Mouse (Mus musculus) neural tube, embryonic 12.5 days (tissue): Measurements from ENCODE around the gene Smc1a. TPM values are rescaled to one million over a fixed set of nuclear protein-coding genes. Genes with fewer than 3 reads are reported as not detected.
"Not testable (repeated sequence)": the region's sequence is repeated elsewhere in the genome, so short reads cannot be mapped to it uniquely, and the experiment has no call there.

Source experiments
- ATAC-seq: fragments of 200-750 bp; cut with Nextera tagmentation; 2 replicates; pipeline ENCODE4 v1.8.0; 2017; ENCODE audit warnings: low read depth, mild to moderate bottlenecking, moderate TSS enrichment, moderate library complexity; ENCODE audit not compliant: low FRiP score
- H3K27ac ChIP-seq: fragments of 300-500 bp; sonication (generic); 2 replicates; pipeline ENCODE4 v1.5.1; 2016
- H3K27me3 ChIP-seq: fragments of 300-500 bp; sonication (generic); replicated peaks from 2 replicates; pipeline ENCODE4 v1.6.1; 2016; ENCODE audit warnings: mild to moderate bottlenecking
- H3K36me3 ChIP-seq: fragments of 300-500 bp; sonication (generic); 2 replicates; pipeline ENCODE4 v1.6.1; 2016; ENCODE audit warnings: mild to moderate bottlenecking
- H3K4me1 ChIP-seq: fragments of 300-500 bp; sonication (generic); 2 replicates; pipeline ENCODE4 v1.6.1; 2016
- H3K4me2 ChIP-seq: fragments of 300-500 bp; sonication (generic); replicated peaks from 2 replicates; pipeline ENCODE4 v1.6.1; 2016; ENCODE audit warnings: mild to moderate bottlenecking
- H3K4me3 ChIP-seq: fragments of 300-500 bp; sonication (generic); 2 replicates; pipeline ENCODE4 v1.5.1; 2016
- H3K9ac ChIP-seq: fragments of 300-500 bp; sonication (generic); 2 replicates; pipeline ENCODE4 v1.6.1; 2016; ENCODE audit warnings: mild to moderate bottlenecking
- H3K9me3 ChIP-seq: fragments of 300-500 bp; sonication (generic); 2 replicates; pipeline ENCODE4 v1.6.1; 2016; ENCODE audit warnings: mild to moderate bottlenecking
- WGBS: fragments of 180-500 bp; shearing (Covaris S2); methylation state at CpG from one replicate; pipeline ENCODE4 v1.1.7; 2016; 5-methylcytosine and 5-hydroxymethylcytosine counted together
- polyA plus RNA-seq: library from polyadenylated mRNA; unstranded; fragments of >200 nt; fragmentation: Nextera tagmentation; extraction: Ambion mirVana; gene quantifications from 2 replicates; pipeline ENCODE4 v1.2.1, GENCODE M21; 2016

Smc1a gene
- polyA plus RNA-seq, 1 experiment from 2014 or later: 109 TPM

DNA sequence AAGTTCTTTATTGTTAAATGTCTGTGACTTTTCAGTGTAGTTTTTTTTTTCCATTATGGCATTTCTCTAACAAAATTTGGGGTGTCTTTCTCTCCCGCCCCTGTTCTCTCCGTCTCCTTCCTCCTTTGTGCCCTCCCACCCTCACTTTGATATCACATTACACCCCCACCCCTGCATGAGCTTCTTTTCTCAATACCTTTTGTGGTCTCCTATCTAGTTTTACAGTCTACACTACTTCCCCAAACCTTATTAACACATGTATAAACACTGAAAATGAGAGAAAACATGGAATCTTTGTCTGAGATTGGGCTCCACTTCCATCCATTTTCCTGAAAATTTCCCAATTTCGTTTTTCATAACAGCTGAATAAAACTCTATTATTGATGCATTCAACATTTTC, 36.3 kb downstream of the Smc1a start:
- 0 out of 2 replicates have a peak, but pooled peaks cover 6% of the 10 kb centered on the region for H3K27me3 ChIP-seq
- WGBS: 90% methylated on average over 3 of the region's 3 CpGs
- H3K9ac ChIP-seq: no peak overlapping the region
- H3K4me3 ChIP-seq: no peak overlapping the region
- no peaks in the 10 kb centered on the region for H3K4me1 ChIP-seq
- H3K4me2 ChIP-seq: no peak overlapping the region
- no peak for ATAC-seq
- peaks cover 3% of the 10 kb centered on the region; the same call in 1 of the 2 replicates for H3K36me3 ChIP-seq
- no peak overlapping the region for H3K27ac ChIP-seq
- H3K9me3 ChIP-seq: no peaks in the 10 kb centered on the region

- Histone ChIP-seq H3K4me2 (no peak overlapping the region), H3K36me3 (peaks cover 9% of the 10 kb centered on the region; the same call in 1 of the 2 replicates)
- WGBS: 90% methylated on average over 1 of the region's 1 CpGs
Measured at GRCm38 (mm10) chrX:152054094-152054493, 37.9 kb downstream of the Smc1a start.

GRCm38 (mm10) chrX:152065674-152066073, 49.4 kb downstream of the Smc1a start:
- Histone ChIP-seq H3K27ac (no peak overlapping the region), H3K36me3 (peaks cover 5% of the 10 kb centered on the region), H3K4me2 (no peak overlapping the region), H3K9ac (no peak overlapping the region), H3K4me1 (no peaks in the 10 kb centered on the region), H3K27me3 (peaks cover 9% of the 10 kb centered on the region; the same call in 1 of the 2 replicates), H3K4me3 (no peak overlapping the region), H3K9me3 (no peaks in the 10 kb centered on the region)
- WGBS: 80% methylated on average over 2 of the region's 2 CpGs
- ATAC-seq: no peak

More at GRCm38 (mm10) chrX:152054094-152054493, 37.9 kb downstream of the Smc1a start:
- Histone ChIP-seq H3K4me1 (no peaks in the 10 kb centered on the region), H3K4me3 (no peak overlapping the region), H3K9ac (no peak overlapping the region), H3K9me3 (no peaks in the 10 kb centered on the region), H3K27ac (no peak overlapping the region), H3K27me3 (0 out of 2 replicates have a peak, but pooled peaks cover 8% of the 10 kb centered on the region)
- no peak for ATAC-seq

GRCm38 (mm10) chrX:152067789-152068188, 51.6 kb downstream of the Smc1a start:
- no peak overlapping the region for H3K4me2 ChIP-seq
- no peak overlapping the region for H3K27ac ChIP-seq
- peaks cover 9% of the 10 kb centered on the region; the same call in 1 of the 2 replicates for H3K27me3 ChIP-seq
- H3K4me3 ChIP-seq: no peak overlapping the region
- H3K4me1 ChIP-seq: no peaks in the 10 kb centered on the region
- no peak for ATAC-seq
- no peaks in the 10 kb centered on the region for H3K36me3 ChIP-seq
- H3K9ac ChIP-seq: no peak overlapping the region
- no peaks in the 10 kb centered on the region for H3K9me3 ChIP-seq
- 48% methylated on average over 1 of the region's 1 CpGs for WGBS

- not testable (repeated sequence) for H3K27ac ChIP-seq, H3K4me3 ChIP-seq, H3K4me1 ChIP-seq, H3K4me2 ChIP-seq, H3K36me3 ChIP-seq, H3K27me3 ChIP-seq, H3K9me3 ChIP-seq, H3K9ac ChIP-seq
- ATAC-seq: peak; percentile 61
- WGBS: 40% methylated on average over 7 of the region's 7 CpGs
Measured at GRCm38 (mm10) chrX:152089832-152090614, 73.8 kb downstream of the Smc1a start.

DNA sequence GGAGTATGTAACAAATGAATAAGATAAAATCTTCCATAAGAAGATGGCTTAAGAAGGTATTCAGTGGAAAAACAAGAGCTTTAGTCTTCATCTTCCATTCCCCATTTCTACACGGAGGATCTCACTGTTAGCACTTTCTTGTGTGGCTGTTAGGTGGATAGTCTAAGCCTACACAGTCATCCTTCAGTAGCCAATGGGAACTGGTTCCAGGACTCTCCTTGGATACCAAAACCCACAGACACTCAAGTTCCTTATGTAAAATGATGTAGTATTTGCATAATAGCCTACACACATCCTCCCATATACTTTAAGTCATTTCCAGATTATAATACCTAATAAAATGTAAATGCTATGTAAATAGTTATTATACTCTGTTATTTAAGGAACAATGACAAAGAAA, 81.3 kb downstream of the Smc1a start:
- no peaks in the 10 kb centered on the region for H3K4me1 ChIP-seq
- peaks cover 6% of the 10 kb centered on the region for H3K27me3 ChIP-seq
- no peak for ATAC-seq
- H3K36me3 ChIP-seq: no peaks in the 10 kb centered on the region
- H3K4me3 ChIP-seq: no peak overlapping the region
- H3K4me2 ChIP-seq: no peak overlapping the region
- H3K27ac ChIP-seq: no peak overlapping the region
- 37% methylated on average over 1 of the region's 1 CpGs for WGBS
- no peaks in the 10 kb centered on the region for H3K9me3 ChIP-seq
- H3K9ac ChIP-seq: no peak overlapping the region

Other genes with a start within 250 kb of the Smc1a start
- gene Huwe1, start 215.6 kb upstream of the Smc1a start, polyA plus RNA-seq: 64.2 and 74.3 TPM in 2 replicates
- gene Hsd17b10, start 14.6 kb upstream of the Smc1a start, polyA plus RNA-seq: 139 and 145 TPM in 2 replicates
- gene Ribc1, start 133 bp upstream of the Smc1a start, polyA plus RNA-seq: 3.4 and 3.7 TPM in 2 replicates
- gene Iqsec2, start 127.8 kb downstream of the Smc1a start, polyA plus RNA-seq: 2.6 and 3.0 TPM in 2 replicates
- gene Kdm5c, start 216.6 kb downstream of the Smc1a start, polyA plus RNA-seq: 48.0 and 54.8 TPM in 2 replicates